Mouse (Mus musculus): Measurements from ENCODE around the gene Dcaf5. TPM values are rescaled to one million over a fixed set of nuclear protein-coding genes. Genes with fewer than 3 reads are reported as not detected.

The Dcaf5 gene
- polyA plus RNA-seq, 1 experiment from 2014 or later: 12.9 TPM

DNA sequence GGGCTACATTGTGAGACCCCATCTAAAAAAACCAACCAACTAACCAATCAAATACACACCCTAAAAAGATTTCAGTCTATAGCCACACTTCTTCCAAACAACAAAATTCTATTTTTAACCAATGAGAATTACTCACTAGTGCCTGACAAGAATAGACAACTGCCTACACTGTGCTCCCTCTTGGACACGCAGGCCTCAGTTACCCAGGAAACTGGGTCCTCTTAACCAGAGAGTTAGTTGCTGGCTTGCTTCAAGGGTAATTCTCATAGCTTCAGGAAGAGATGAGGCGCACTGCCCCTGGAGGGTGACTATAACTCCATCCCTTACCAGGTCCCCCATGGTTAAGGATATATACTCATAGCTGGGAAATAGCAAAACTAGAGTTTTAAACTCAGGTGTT lies 95.5 kb downstream of the Dcaf5 start:
- no peaks in the 10 kb centered on the region for H3K27me3 ChIP-seq (ENCODE audit: control insufficient read depth, insufficient read depth, low read length)
- H3K36me3 ChIP-seq (ENCODE audit: control insufficient read depth, insufficient read depth, low read length): peaks cover 10% of the 10 kb centered on the region
- H3K9me3 ChIP-seq (ENCODE audit: control insufficient read depth, low read length): no peaks in the 10 kb centered on the region
- no peak overlapping the region for H3K4me3 ChIP-seq (ENCODE audit: low read depth, low read length)
- no peak overlapping the region for H3K4me2 ChIP-seq
- no peak overlapping the region for H3K9ac ChIP-seq (ENCODE audit: low read length)
- 98% methylated on average over 2 of the region's 2 CpGs for WGBS
- DNase-seq (ENCODE audit: low spot score, missing footprints) (no peak), ATAC-seq (ENCODE audit: low FRiP score) (no peak)
- no peaks in the 10 kb centered on the region for H3K4me1 ChIP-seq (ENCODE audit: control insufficient read depth, insufficient read depth, low read length)
- no peak overlapping the region for H3K27ac ChIP-seq (ENCODE audit: low read depth, low read length)

DNA sequence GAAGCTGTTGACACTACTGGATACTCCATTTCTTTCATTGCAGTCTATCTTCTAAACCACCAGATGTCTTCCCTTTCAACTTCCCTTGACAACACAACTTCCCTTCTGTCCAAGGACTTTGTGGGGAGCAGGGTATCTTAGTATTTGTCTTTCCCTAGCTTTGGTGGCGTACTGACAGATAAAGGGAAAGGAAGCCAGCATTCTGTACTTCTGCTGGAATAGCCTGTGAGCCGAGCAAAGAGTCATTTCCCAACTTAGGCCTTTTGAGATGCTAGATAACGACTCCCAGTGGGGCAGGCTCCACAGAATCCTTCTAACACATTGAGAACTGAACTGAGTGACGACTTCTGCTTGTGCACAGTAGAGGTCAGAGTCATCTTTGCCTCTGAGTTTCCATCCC lies 102.2 kb downstream of the Dcaf5 start:
- H3K4me1 ChIP-seq (ENCODE audit: control insufficient read depth, insufficient read depth, low read length): peaks cover 3% of the 10 kb centered on the region; the same call in 1 of the 2 replicates
- no peaks in the 10 kb centered on the region for H3K9me3 ChIP-seq (ENCODE audit: control insufficient read depth, low read length)
- WGBS: 85% methylated on average over 4 of the region's 4 CpGs
- H3K36me3 ChIP-seq (ENCODE audit: control insufficient read depth, insufficient read depth, low read length): peaks cover 5% of the 10 kb centered on the region; the same call in 1 of the 2 replicates
- DNase-seq (ENCODE audit: low spot score, missing footprints): no peak
- no peak overlapping the region for H3K27ac ChIP-seq (ENCODE audit: low read depth, low read length)
- H3K4me2 ChIP-seq: no peak overlapping the region
- no peak overlapping the region for H3K4me3 ChIP-seq (ENCODE audit: low read depth, low read length)
- no peak overlapping the region for H3K9ac ChIP-seq (ENCODE audit: low read length)
- no peaks in the 10 kb centered on the region for H3K27me3 ChIP-seq (ENCODE audit: control insufficient read depth, insufficient read depth, low read length)
- ATAC-seq (ENCODE audit: low FRiP score): no peak

DNA sequence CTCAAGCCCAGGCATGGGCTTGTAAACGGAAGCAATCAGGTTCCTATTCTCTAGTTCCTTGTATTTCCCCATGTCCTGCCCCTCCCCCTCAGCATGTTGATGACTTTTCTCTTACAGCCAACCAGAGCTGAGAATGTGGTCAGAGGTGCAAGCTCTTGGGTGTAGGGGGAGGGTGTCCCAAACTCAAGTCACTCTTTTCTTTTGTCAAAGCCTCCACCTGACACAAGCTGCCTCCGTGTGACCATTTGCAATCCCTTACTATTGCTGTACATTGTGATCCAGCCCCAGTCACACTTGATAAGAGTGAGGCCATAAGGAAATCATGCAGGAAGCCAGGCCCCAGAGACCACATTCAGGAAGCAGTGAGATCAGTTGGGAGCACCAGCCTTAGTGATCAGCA lies 104.8 kb downstream of the Dcaf5 start:
- no peak overlapping the region for H3K27ac ChIP-seq (ENCODE audit: low read depth, low read length)
- H3K4me1 ChIP-seq (ENCODE audit: control insufficient read depth, insufficient read depth, low read length): peaks cover 3% of the 10 kb centered on the region; the same call in 1 of the 2 replicates
- no peak overlapping the region for H3K4me2 ChIP-seq
- no peak overlapping the region for H3K9ac ChIP-seq (ENCODE audit: low read length)
- no peak for ATAC-seq (ENCODE audit: low FRiP score)
- no peak overlapping the region for H3K4me3 ChIP-seq (ENCODE audit: low read depth, low read length)
- no peaks in the 10 kb centered on the region for H3K9me3 ChIP-seq (ENCODE audit: control insufficient read depth, low read length)
- no peaks in the 10 kb centered on the region for H3K36me3 ChIP-seq (ENCODE audit: control insufficient read depth, insufficient read depth, low read length)
- no peak for DNase-seq (ENCODE audit: low spot score, missing footprints)
- 21% methylated on average over 2 of the region's 2 CpGs for WGBS
- H3K27me3 ChIP-seq (ENCODE audit: control insufficient read depth, insufficient read depth, low read length): no peaks in the 10 kb centered on the region

DNA sequence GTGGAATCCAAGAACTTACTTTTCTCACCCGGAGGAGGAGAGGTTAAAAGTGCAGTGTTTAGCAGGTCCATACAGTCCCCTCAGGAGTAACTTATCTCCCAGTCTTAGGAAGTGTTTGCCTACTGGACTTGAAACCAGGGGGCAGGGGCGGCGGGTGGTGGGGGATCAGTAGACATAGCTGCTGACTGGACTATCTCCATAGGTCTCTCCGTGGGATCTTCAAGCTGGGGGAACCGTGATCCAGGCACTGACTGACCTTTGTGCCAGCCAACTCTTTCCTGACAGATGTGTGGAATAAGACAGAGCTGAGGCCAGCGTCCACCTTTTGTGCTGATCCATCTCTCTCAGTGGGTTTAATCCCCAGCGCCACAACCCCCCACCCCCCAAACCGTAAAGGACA lies 105.6 kb downstream of the Dcaf5 start:
- WGBS: 73% methylated on average over 8 of the region's 8 CpGs
- no peak overlapping the region for H3K4me3 ChIP-seq (ENCODE audit: low read depth, low read length)
- no peaks in the 10 kb centered on the region for H3K27me3 ChIP-seq (ENCODE audit: control insufficient read depth, insufficient read depth, low read length)
- H3K36me3 ChIP-seq (ENCODE audit: control insufficient read depth, insufficient read depth, low read length): no peaks in the 10 kb centered on the region
- peaks cover 3% of the 10 kb centered on the region; the same call in 1 of the 2 replicates for H3K4me1 ChIP-seq (ENCODE audit: control insufficient read depth, insufficient read depth, low read length)
- DNase-seq (ENCODE audit: low spot score, missing footprints): no peak
- H3K9me3 ChIP-seq (ENCODE audit: control insufficient read depth, low read length): no peaks in the 10 kb centered on the region
- no peak overlapping the region for H3K4me2 ChIP-seq
- no peak for ATAC-seq (ENCODE audit: low FRiP score)
- H3K9ac ChIP-seq (ENCODE audit: low read length): no peak overlapping the region
- H3K27ac ChIP-seq (ENCODE audit: low read depth, low read length): no peak overlapping the region

DNA sequence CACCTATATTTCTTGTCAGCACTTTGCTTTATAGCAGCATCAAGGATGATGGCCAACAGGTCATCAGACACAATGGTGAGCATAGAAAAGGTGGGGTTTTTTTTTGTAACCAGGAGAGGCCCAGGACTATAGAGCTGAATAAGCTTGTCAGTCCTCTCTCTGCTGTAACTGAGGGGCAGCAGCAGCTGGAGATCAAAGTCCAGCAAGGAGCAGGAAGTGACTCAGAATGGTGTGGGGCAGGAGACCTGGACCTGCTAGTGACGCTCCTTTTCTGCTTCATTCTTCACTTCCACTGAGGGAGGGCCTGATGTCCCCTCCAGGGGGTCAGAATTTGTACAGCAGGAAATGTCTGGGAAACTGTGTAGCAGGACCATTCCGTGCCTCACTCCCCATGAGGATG lies 106.8 kb downstream of the Dcaf5 start:
- ATAC-seq (ENCODE audit: low FRiP score): no peak
- H3K4me3 ChIP-seq (ENCODE audit: low read depth, low read length): no peak overlapping the region
- 54% methylated on average over 2 of the region's 2 CpGs for WGBS

DNA sequence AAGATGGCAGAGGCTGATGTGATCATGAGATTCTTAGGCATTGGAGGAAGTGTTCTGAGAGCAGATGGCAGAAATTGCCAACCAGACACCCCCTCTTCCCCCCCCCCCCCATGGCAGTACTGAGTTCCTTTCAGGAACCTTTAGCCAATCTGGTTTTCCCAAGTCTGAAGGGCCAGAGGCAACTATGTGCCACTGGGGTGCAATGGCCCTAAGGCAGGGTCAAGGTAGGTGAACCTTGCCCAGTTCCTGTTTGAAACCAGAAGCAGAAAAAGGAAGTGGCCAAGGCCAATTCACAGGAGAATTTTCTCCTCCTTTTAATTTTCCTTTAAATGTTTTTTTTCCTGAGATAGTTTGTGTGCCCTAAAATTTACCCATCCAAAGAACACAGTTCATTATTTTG lies 110.4 kb downstream of the Dcaf5 start:
- no peaks in the 10 kb centered on the region for H3K9me3 ChIP-seq (ENCODE audit: control insufficient read depth, low read length)
- DNase-seq (ENCODE audit: low spot score, missing footprints) (no peak), ATAC-seq (ENCODE audit: low FRiP score) (no peak)
- H3K4me1 ChIP-seq (ENCODE audit: control insufficient read depth, insufficient read depth, low read length): no peaks in the 10 kb centered on the region
- H3K4me2 ChIP-seq: no peak overlapping the region
- H3K4me3 ChIP-seq (ENCODE audit: low read depth, low read length): no peak overlapping the region
- no peak overlapping the region for H3K9ac ChIP-seq (ENCODE audit: low read length)
- no peaks in the 10 kb centered on the region for H3K36me3 ChIP-seq (ENCODE audit: control insufficient read depth, insufficient read depth, low read length)
- no peak overlapping the region for H3K27ac ChIP-seq (ENCODE audit: low read depth, low read length)
- no peaks in the 10 kb centered on the region for H3K27me3 ChIP-seq (ENCODE audit: control insufficient read depth, insufficient read depth, low read length)

More for the DNA sequence above, 106.8 kb downstream of the Dcaf5 start:
- peaks cover 3% of the 10 kb centered on the region; the same call in 1 of the 2 replicates for H3K4me1 ChIP-seq (ENCODE audit: control insufficient read depth, insufficient read depth, low read length)
- no peak for DNase-seq (ENCODE audit: low spot score, missing footprints)
- H3K36me3 ChIP-seq (ENCODE audit: control insufficient read depth, insufficient read depth, low read length): no peaks in the 10 kb centered on the region
- H3K27me3 ChIP-seq (ENCODE audit: control insufficient read depth, insufficient read depth, low read length): no peaks in the 10 kb centered on the region
- H3K27ac ChIP-seq (ENCODE audit: low read depth, low read length): no peak overlapping the region
- no peak overlapping the region for H3K9ac ChIP-seq (ENCODE audit: low read length)
- H3K4me2 ChIP-seq: no peak overlapping the region
- H3K9me3 ChIP-seq (ENCODE audit: control insufficient read depth, low read length): no peaks in the 10 kb centered on the region

DNA sequence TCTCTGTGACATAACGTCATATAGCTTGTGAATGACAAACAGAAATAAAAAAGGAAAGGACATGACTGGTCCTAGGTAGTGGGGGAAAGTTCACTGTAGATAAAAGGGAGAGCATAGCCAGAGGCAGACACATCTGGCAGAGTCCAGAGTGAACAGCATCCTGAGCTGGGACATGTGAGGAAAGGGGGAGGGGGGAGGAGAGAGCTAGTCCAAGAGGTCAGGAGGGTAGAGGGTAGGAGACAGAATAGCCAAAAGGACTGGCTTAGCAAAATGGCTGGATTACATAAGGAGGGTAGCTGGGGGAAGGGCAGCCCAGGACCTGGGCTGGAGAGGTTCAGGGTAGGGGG lies 111.6 kb downstream of the Dcaf5 start:
- no peak overlapping the region for H3K4me3 ChIP-seq (ENCODE audit: low read depth, low read length)
- no peak for ATAC-seq (ENCODE audit: low FRiP score)
- H3K9ac ChIP-seq (ENCODE audit: low read length): no peak overlapping the region
- 72% methylated on average over 1 of the region's 1 CpGs for WGBS
- H3K27ac ChIP-seq (ENCODE audit: low read depth, low read length): no peak overlapping the region
- H3K36me3 ChIP-seq (ENCODE audit: control insufficient read depth, insufficient read depth, low read length): no peaks in the 10 kb centered on the region
- H3K9me3 ChIP-seq (ENCODE audit: control insufficient read depth, low read length): no peaks in the 10 kb centered on the region
- H3K4me2 ChIP-seq: no peak overlapping the region
- H3K27me3 ChIP-seq (ENCODE audit: control insufficient read depth, insufficient read depth, low read length): no peaks in the 10 kb centered on the region
- H3K4me1 ChIP-seq (ENCODE audit: control insufficient read depth, insufficient read depth, low read length): no peaks in the 10 kb centered on the region
- no peak for DNase-seq (ENCODE audit: low spot score, missing footprints)

DNA sequence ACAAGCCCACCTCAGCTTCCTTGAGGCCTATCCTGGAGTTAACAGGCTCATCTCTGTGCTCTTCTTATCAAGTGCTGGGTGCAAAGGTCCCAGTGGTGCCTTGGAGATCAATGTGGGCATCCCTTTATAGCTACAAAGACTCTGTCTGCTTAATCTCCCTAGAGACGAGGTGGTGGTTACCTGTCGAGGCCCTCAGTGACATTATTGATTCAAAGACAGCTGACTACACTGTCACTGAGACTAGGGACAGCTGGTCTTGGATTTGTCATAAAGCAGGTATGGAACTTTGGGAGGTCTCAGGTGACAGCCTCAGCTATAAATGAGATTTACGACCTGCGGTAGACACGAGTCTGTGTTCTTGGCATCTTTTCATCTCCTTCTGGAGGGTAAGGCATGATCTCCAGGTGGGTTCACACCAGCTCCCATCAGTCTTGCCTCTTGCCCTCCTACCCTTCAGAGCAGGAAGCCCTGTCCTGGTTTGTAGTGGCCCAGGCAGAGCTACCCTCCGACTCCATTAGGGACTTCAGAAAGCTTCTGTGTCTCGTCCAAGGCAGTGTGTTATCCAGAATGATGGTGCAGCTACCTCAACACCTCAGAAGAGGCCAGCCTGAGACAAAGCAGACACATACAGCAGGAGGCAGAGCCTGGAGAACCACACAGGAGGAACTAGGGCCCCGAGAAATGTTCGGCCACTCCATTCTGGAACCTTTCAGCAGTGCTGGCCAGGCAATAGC lies 112.2 kb downstream of the Dcaf5 start:
- Histone ChIP-seq H3K36me3 (ENCODE audit: control insufficient read depth, insufficient read depth, low read length) (no peaks in the 10 kb centered on the region), H3K4me1 (ENCODE audit: control insufficient read depth, insufficient read depth, low read length) (no peaks in the 10 kb centered on the region), H3K4me2 (no peak overlapping the region), H3K27ac (ENCODE audit: low read depth, low read length) (no peak overlapping the region), H3K9me3 (ENCODE audit: control insufficient read depth, low read length) (no peaks in the 10 kb centered on the region), H3K9ac (ENCODE audit: low read length) (no peak overlapping the region), H3K4me3 (ENCODE audit: low read depth, low read length) (no peak overlapping the region), H3K27me3 (ENCODE audit: control insufficient read depth, insufficient read depth, low read length) (no peaks in the 10 kb centered on the region)
- ATAC-seq (ENCODE audit: low FRiP score): no peak
- 85% methylated on average over 9 of the region's 9 CpGs for WGBS
- no peak for DNase-seq (ENCODE audit: low spot score, missing footprints)

DNA sequence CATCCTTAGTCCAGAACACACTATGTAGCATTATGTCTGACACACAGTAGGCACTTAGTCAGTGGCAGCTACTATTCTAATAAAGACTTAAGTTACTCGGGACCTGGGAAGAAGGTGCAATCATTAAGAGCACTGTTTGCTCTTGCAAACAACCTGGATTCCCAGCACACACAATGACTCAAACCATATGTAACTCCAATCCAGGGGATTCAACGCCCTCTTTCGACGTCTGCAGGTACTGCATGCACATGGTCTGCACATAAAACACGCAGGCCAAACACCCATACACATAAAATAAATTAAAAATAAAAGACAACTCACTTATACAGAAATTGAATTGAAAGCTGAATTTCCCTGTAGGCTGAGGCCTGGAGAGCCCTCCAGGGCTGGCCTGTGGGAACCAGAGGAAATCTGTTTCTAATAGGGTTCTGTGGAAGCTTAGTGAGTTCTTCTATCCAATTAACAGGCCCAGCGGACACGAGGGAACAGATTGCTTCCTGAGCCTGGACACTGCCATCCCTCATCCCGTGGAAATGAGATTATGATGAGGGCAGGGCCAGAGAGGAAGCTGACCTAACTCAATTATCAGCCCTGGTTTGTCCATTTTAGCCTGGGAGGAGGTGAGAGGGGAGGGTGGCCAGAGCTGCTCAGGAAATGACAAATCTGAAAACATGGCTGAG lies 112.9 kb downstream of the Dcaf5 start:
- DNase-seq (ENCODE audit: low spot score, missing footprints) (no peak), ATAC-seq (ENCODE audit: low FRiP score) (no peak)
- Histone ChIP-seq H3K27me3 (ENCODE audit: control insufficient read depth, insufficient read depth, low read length) (no peaks in the 10 kb centered on the region), H3K4me2 (no peak overlapping the region), H3K4me1 (ENCODE audit: control insufficient read depth, insufficient read depth, low read length) (no peaks in the 10 kb centered on the region), H3K9me3 (ENCODE audit: control insufficient read depth, low read length) (no peaks in the 10 kb centered on the region), H3K27ac (ENCODE audit: low read depth, low read length) (no peak overlapping the region), H3K36me3 (ENCODE audit: control insufficient read depth, insufficient read depth, low read length) (no peaks in the 10 kb centered on the region), H3K4me3 (ENCODE audit: low read depth, low read length) (no peak overlapping the region), H3K9ac (ENCODE audit: low read length) (no peak overlapping the region)
- 67% methylated on average over 8 of the region's 8 CpGs for WGBS

Measured in midbrain, embryonic 11.5 days (tissue).